Mouse (Mus musculus): ENCODE results near the gene Plvap. TPM values are rescaled to one million over a fixed set of nuclear protein-coding genes. Genes with fewer than 3 reads are reported as not detected.

The Plvap gene
- total and polyA plus RNA-seq, 3 experiments = 22.1 to 42.9 (median 28.3) TPM

DNA sequence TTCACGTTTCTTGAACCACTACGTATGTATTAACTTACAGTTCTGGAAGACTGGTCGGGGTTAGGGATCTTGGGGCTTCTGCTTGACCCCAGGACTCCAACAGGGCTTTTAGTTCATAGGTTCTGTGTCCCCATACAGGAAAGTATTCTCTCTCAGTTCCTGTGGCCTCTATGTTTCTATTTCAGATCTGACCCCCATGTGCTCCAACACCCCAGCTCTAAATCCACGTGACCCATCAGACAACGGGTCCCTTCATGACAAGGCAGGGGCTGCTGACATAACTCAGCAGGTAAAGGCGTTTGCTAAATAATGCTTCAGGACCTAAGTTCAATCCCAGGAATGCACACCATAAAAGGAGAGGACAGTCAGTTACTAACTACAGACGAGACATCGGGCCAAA, 45.8 kb downstream of the Plvap start:
- Histone ChIP-seq H3K4me1 (ENCODE audit: control insufficient read depth, insufficient read depth, low read length) (peaks cover 15% of the 10 kb centered on the region), H3K27me3 (ENCODE audit: control insufficient read depth, insufficient read depth, low read length) (no peaks in the 10 kb centered on the region), H3K36me3 (ENCODE audit: control insufficient read depth, insufficient read depth, low read length) (no peaks in the 10 kb centered on the region), H3K27ac (peak overlapping the region; percentile 72), H3K9ac (ENCODE audit: low read depth, low read length) (no peak overlapping the region), H3K79me2 (replicated peaks; ENCODE audit: control insufficient read depth, insufficient read depth, low read length) (peaks cover 3% of the 10 kb centered on the region; the same call in 1 of the 2 replicates), H3K4me3 (peak overlapping the region; percentile 71)
- no peak for TF ChIP-seq POLR2A (IDR thresholded peaks at IDR 0.05; ENCODE audit: insufficient read depth, low read depth, low read length)
- no peak for TF ChIP-seq EP300 (IDR thresholded peaks at IDR 0.05; ENCODE audit: insufficient read depth, low read depth, low read length)
- TF ChIP-seq CTCF (IDR thresholded peaks at IDR 0.05) = no peak
- no peak for DNase-seq
- intact Hi-C loops (cut with DNase I) = no loop called here
- WGBS = 61% methylated on average over 8 of the region's 8 CpGs

DNA sequence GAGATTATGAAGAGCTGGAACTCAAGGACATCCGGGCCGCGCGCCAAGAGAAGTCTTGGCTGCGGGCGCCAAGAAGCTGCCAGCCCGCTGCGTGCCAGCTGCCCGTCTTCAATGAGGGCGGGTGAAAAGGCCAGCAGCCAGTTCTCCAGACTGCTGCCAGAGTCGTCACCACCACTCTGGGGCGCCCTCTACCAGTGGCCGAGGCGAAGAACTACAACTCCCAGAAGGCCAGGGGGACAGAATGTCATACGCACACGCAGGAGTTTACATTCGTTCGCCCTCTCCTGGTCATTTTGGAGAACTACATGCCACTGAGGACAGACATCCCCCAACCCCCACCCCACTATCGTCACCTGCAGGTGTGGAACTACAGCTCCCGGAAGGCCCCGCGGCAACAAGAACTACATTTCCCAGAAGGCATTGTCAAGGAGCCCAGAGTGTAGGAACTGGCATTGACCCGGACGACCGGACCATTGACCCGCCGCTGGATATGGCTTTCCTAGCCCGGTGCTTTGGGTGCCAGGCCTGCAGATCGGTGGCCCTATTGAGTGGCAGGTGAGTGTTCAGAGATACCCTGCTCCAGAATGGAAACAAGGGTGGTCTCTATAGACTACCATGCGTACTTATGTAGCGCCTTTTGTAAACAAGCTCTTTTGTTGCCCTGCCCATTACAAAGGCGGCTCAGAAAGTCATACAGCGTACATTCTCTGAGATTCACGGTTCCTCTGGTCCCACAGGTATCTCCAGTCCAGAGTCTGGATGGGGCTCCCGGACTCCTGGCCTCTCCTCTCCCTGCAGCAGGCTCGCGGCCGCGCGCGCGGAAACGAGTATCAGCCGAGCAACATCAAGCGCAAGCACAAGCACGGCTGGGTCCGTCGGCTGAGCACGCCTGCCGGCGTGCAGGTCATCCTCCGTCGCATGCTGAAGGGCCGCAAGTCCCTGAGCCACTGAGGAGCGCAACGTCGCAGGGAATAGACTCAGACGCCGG, 46.7 kb downstream of the Plvap start, which contains the start of gene Mrpl34:
Gene Mrpl34, plus strand, starts transcription at position 447 of the 988 bp plus-strand sequence.
- H3K4me1 ChIP-seq (ENCODE audit: control insufficient read depth, insufficient read depth, low read length) = peaks cover 11% of the 10 kb centered on the region
- peak within 1 kb of the TSS; percentile 87 for H3K27ac ChIP-seq
- under 1% methylated on average over 59 of the region's 59 CpGs for WGBS
- DNase-seq = peak; percentile 96 to 99
- peak within 1 kb of the TSS; percentile 73 for H3K4me3 ChIP-seq
- peaks cover 3% of the 10 kb centered on the region; the same call in 1 of the 2 replicates for H3K79me2 ChIP-seq (replicated peaks; ENCODE audit: control insufficient read depth, insufficient read depth, low read length)
- H3K27me3 ChIP-seq (ENCODE audit: control insufficient read depth, insufficient read depth, low read length) = no peaks in the 10 kb centered on the region
- TF ChIP-seq POLR2A (IDR thresholded peaks at IDR 0.05; ENCODE audit: insufficient read depth, low read depth, low read length) (peak; percentile 95), CTCF (IDR thresholded peaks at IDR 0.05) (peak; percentile 98), EP300 (IDR thresholded peaks at IDR 0.05; ENCODE audit: insufficient read depth, low read depth, low read length) (peak; percentile 88; the same call in 1 of the 2 replicates)
- H3K9ac ChIP-seq (ENCODE audit: low read depth, low read length) = peak within 1 kb of the TSS; percentile 79
- intact Hi-C loops (cut with DNase I) = loop anchor here (5.0 kb wide), 2 partner anchors 83 to 127 kb away; partner anchors contain the start of genes Nr2f6 and Pgls
- no peaks in the 10 kb centered on the region for H3K36me3 ChIP-seq (ENCODE audit: control insufficient read depth, insufficient read depth, low read length)

GRCm38 (mm10) chr8:71463188-71464033, 48.1 kb downstream of the Plvap start, which contains the start of gene Abhd8:
Abhd8 (minus strand) TSS chr8:71463655.
- H3K27ac ChIP-seq = peak within 1 kb of the TSS; percentile 87
- intact Hi-C loops (cut with DNase I) = loop anchor here (1.0 to 5.0 kb wide), 3 partner anchors 22 to 129 kb away; partner anchors contain the start of genes Nr2f6 and Pgls
- under 1% methylated on average over 55 of the region's 55 CpGs for WGBS

GRCm38 (mm10) chr8:71462786-71463185, 48.8 kb downstream of the Plvap start:
- 10% methylated on average over 16 of the region's 16 CpGs for WGBS
- Histone ChIP-seq H3K9ac (ENCODE audit: low read depth, low read length) (peak overlapping the region; percentile 82), H3K27me3 (ENCODE audit: control insufficient read depth, insufficient read depth, low read length) (no peaks in the 10 kb centered on the region), H3K4me1 (ENCODE audit: control insufficient read depth, insufficient read depth, low read length) (peaks cover 8% of the 10 kb centered on the region), H3K4me3 (peak overlapping the region; percentile 73), H3K79me2 (replicated peaks; ENCODE audit: control insufficient read depth, insufficient read depth, low read length) (no peaks in the 10 kb centered on the region), H3K27ac (peak overlapping the region; percentile 87; the same call in 1 of the 2 replicates), H3K36me3 (ENCODE audit: control insufficient read depth, insufficient read depth, low read length) (no peaks in the 10 kb centered on the region)
- TF ChIP-seq EP300 (IDR thresholded peaks at IDR 0.05; ENCODE audit: insufficient read depth, low read depth, low read length) (no peak), POLR2A (IDR thresholded peaks at IDR 0.05; ENCODE audit: insufficient read depth, low read depth, low read length) (0 out of 2 replicates have a peak, but pooled peaks have one; percentile 11)
- intact Hi-C loops (cut with DNase I) = loop anchor here (1.0 to 5.0 kb wide), 3 partner anchors 21 to 130 kb away; partner anchors contain the start of genes Nr2f6 and Pgls
- DNase-seq = peak; percentile 57 to 65

More at GRCm38 (mm10) chr8:71463188-71464033, 48.1 kb downstream of the Plvap start, which contains the start of gene Abhd8:
- peak; percentile 98 to 99 for DNase-seq
- no peaks in the 10 kb centered on the region for H3K27me3 ChIP-seq (ENCODE audit: control insufficient read depth, insufficient read depth, low read length)
- H3K9ac ChIP-seq (ENCODE audit: low read depth, low read length) = peak within 1 kb of the TSS; percentile 82
- no peaks in the 10 kb centered on the region for H3K36me3 ChIP-seq (ENCODE audit: control insufficient read depth, insufficient read depth, low read length)
- peaks cover 8% of the 10 kb centered on the region for H3K4me1 ChIP-seq (ENCODE audit: control insufficient read depth, insufficient read depth, low read length)
- TF ChIP-seq POLR2A (IDR thresholded peaks at IDR 0.05; ENCODE audit: insufficient read depth, low read depth, low read length) = peak; percentile 68
- no peak for TF ChIP-seq CTCF (IDR thresholded peaks at IDR 0.05)
- 0 out of 2 replicates have a peak, but pooled peaks have one; percentile 34 for TF ChIP-seq EP300 (IDR thresholded peaks at IDR 0.05; ENCODE audit: insufficient read depth, low read depth, low read length)
- no peaks in the 10 kb centered on the region for H3K79me2 ChIP-seq (replicated peaks; ENCODE audit: control insufficient read depth, insufficient read depth, low read length)
- peak within 1 kb of the TSS; percentile 73 for H3K4me3 ChIP-seq

DNA sequence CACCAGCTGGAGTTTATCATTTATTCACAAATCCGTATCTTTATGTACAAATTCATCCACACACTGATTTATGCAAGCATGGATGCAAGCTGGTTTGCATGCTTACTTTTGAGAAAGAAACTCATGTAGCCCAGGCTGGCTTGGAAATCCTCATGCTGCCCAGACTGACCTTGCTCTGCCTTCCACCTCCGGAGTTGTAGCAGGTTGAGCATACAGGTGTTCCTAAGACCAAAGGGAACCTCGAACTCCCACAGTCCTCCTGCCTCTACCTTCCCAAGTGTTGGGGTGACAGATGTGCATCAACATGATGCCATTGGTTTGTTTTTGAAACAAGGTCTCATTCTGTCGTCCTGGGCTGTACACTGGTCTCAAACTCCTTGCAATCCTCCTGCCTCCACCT, 49.4 kb downstream of the Plvap start:
- Histone ChIP-seq H3K9ac (ENCODE audit: low read depth, low read length) (no peak overlapping the region), H3K36me3 (ENCODE audit: control insufficient read depth, insufficient read depth, low read length) (no peaks in the 10 kb centered on the region)

More for the DNA sequence above, 49.4 kb downstream of the Plvap start:
- Histone ChIP-seq H3K27ac (no peak overlapping the region), H3K4me3 (no peak overlapping the region), H3K27me3 (ENCODE audit: control insufficient read depth, insufficient read depth, low read length) (no peaks in the 10 kb centered on the region), H3K79me2 (replicated peaks; ENCODE audit: control insufficient read depth, insufficient read depth, low read length) (no peaks in the 10 kb centered on the region), H3K4me1 (ENCODE audit: control insufficient read depth, insufficient read depth, low read length) (peaks cover 8% of the 10 kb centered on the region)
- no peak for TF ChIP-seq CTCF (IDR thresholded peaks at IDR 0.05)
- whole genome bisulfite sequencing = 81% methylated on average over 4 of the region's 4 CpGs
- DNase-seq = no peak
- intact Hi-C loops (cut with DNase I) = loop anchor here (5.0 kb wide), 2 partner anchors 80 to 130 kb away; partner anchors contain the start of genes Nr2f6 and Pgls
